Mouse (Mus musculus) heart, postnatal 0 days (tissue): ENCODE results near the gene Exoc3l2. TPM values are rescaled to one million over a fixed set of nuclear protein-coding genes. Genes with fewer than 3 reads are reported as not detected.

Experiments used
- ATAC-seq: fragments of 200-750 bp; cut with Nextera tagmentation; 2 replicates; pipeline ENCODE4 v1.8.0; 2017; ENCODE audit warnings: low read depth, moderate number of reproducible peaks, moderate library complexity; ENCODE audit not compliant: insufficient read depth
- DNase-seq: peaks from one replicate; pipeline ENCODE4 v3.0.0-alpha.2; 2016; ENCODE audit warnings: low spot score
- H3K27ac ChIP-seq: fragments of 300-500 bp; sonication (generic); 2 replicates; pipeline ENCODE4 v1.5.1; 2014; ENCODE audit warnings: low read depth, mild to moderate bottlenecking
- H3K27me3 ChIP-seq: fragments of 300-500 bp; sonication (generic); 2 replicates; pipeline ENCODE4 v1.6.1; 2014; ENCODE audit warnings: low read length, mixed read lengths; ENCODE audit not compliant: control insufficient read depth, insufficient read depth
- H3K36me3 ChIP-seq: fragments of 300-500 bp; sonication (generic); replicated peaks from 2 replicates; pipeline ENCODE4 v1.6.1; 2014; ENCODE audit warnings: low read length, mixed read lengths; ENCODE audit not compliant: control insufficient read depth, insufficient read depth
- H3K4me1 ChIP-seq: fragments of 300-500 bp; sonication (generic); 2 replicates; pipeline ENCODE4 v1.6.1; 2014; ENCODE audit warnings: antibody characterized with exemption; ENCODE audit not compliant: control insufficient read depth, insufficient read depth
- H3K4me2 ChIP-seq: fragments of 300-500 bp; sonication (generic); 2 replicates; pipeline ENCODE4 v1.6.1; 2014; ENCODE audit warnings: low read depth, mild to moderate bottlenecking, low read length, moderate library complexity
- H3K4me3 ChIP-seq: fragments of 300-500 bp; sonication (generic); 2 replicates; pipeline ENCODE4 v1.5.1; 2014; ENCODE audit warnings: low read depth, low read length
- H3K9ac ChIP-seq: fragments of 300-500 bp; sonication (generic); replicated peaks from 2 replicates; pipeline ENCODE4 v1.6.1; 2014; ENCODE audit warnings: low read depth, low read length, mixed read lengths
- H3K9me3 ChIP-seq: fragments of 300-500 bp; sonication (generic); replicated peaks from 2 replicates; pipeline ENCODE4 v1.6.1; 2016; ENCODE audit warnings: low read length; ENCODE audit not compliant: control insufficient read depth
- CTCF ChIP-seq: IDR thresholded peaks from 2 replicates; pipeline ENCODE4 v1.5.1; 2016; ENCODE audit warnings: antibody characterized with exemption, control low read depth, low read depth
- EP300 ChIP-seq: IDR thresholded peaks from 2 replicates; pipeline ENCODE4 v1.6.1; 2016; ENCODE audit warnings: antibody characterized with exemption, low read depth
- WGBS: fragments of 180-500 bp; shearing (Covaris S2); extraction: QIAGEN DNeasy Blood & Tissue Kit; methylation state at CpG from one replicate; pipeline ENCODE4 v1.1.7; 2014; 5-methylcytosine and 5-hydroxymethylcytosine counted together
- polyA plus RNA-seq: library from polyadenylated mRNA; unstranded; fragments of >200 nt; fragmentation: Nextera tagmentation; extraction: Ambion mirVana; gene quantifications from 2 replicates; pipeline ENCODE4 v1.2.1, GENCODE M21; 2015
- total RNA-seq: library from RNA; depleted of rRNA; stranded (reverse); fragments of >200 nt; gene quantifications from 2 replicates; pipeline ENCODE4 v1.2.3, GENCODE M21; 2014; ENCODE audit warnings: low replicate concordance

Gene Exoc3l2
- total and polyA plus RNA-seq, 2 experiments from 2014 or later: 0.49 to 1.9 TPM

- H3K36me3 ChIP-seq: peaks cover 98% of the 10 kb centered on the region
These were observed 32.7 kb upstream of the Exoc3l2 start for GRCm38 (mm10) chr7:19430402-19430801.

GRCm38 (mm10) chr7:19432475-19432874 is 30.7 kb upstream of the Exoc3l2 start:
- no peaks in the 10 kb centered on the region for H3K27me3 ChIP-seq
- WGBS: 91% methylated on average over 2 of the region's 2 CpGs
- H3K36me3 ChIP-seq: peaks cover 99% of the 10 kb centered on the region
- ATAC-seq: no peak
- H3K9me3 ChIP-seq: no peaks in the 10 kb centered on the region
- no peak for DNase-seq
- no peak overlapping the region for H3K4me3 ChIP-seq
- no peaks in the 10 kb centered on the region for H3K4me1 ChIP-seq
- H3K27ac ChIP-seq: no peak overlapping the region
- no peak overlapping the region for H3K9ac ChIP-seq
- peak; percentile 17; the same call in 1 of the 2 replicates for TF ChIP-seq CTCF
- TF ChIP-seq EP300: no peak
- H3K4me2 ChIP-seq: no peak overlapping the region

More at GRCm38 (mm10) chr7:19430402-19430801, 32.7 kb upstream of the Exoc3l2 start:
- WGBS: 80% methylated on average over 6 of the region's 6 CpGs
- H3K9me3 ChIP-seq: no peaks in the 10 kb centered on the region
- TF ChIP-seq EP300 (no peak), CTCF (no peak)
- ATAC-seq: no peak
- no peak for DNase-seq
- no peak overlapping the region for H3K4me2 ChIP-seq
- H3K9ac ChIP-seq: no peak overlapping the region
- H3K4me3 ChIP-seq: no peak overlapping the region
- H3K4me1 ChIP-seq: no peaks in the 10 kb centered on the region
- no peak overlapping the region for H3K27ac ChIP-seq
- no peaks in the 10 kb centered on the region for H3K27me3 ChIP-seq

DNA sequence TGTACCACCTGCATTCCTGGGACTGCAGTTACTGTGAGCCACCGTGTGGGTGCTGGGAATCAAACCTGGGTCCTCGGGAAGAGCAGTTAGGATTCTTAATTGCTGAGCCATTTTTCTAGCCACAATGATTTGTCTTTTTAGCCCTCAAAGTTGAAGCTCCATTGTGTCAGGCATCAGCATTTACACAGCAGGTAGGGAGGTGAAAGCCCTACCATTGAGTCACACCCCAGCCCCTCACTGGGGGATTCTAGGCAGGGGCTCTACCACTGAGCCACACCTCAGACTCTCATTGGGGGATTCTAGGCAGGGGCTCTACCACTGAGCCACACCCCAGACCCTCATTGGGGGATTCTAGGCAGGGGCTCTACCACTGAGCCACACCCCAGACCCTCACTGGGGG is 26.9 kb upstream of the Exoc3l2 start:
- no peak overlapping the region for H3K27ac ChIP-seq
- no peak overlapping the region for H3K9ac ChIP-seq
- no peaks in the 10 kb centered on the region for H3K27me3 ChIP-seq
- 100% methylated on average over 2 of the region's 2 CpGs for WGBS
- no peak overlapping the region for H3K4me3 ChIP-seq
- H3K4me1 ChIP-seq: no peaks in the 10 kb centered on the region
- DNase-seq (no peak), ATAC-seq (no peak)
- no peaks in the 10 kb centered on the region for H3K9me3 ChIP-seq
- no peak overlapping the region for H3K4me2 ChIP-seq
- H3K36me3 ChIP-seq: peaks cover 87% of the 10 kb centered on the region
- TF ChIP-seq EP300: no peak
- no peak for TF ChIP-seq CTCF

- 90% methylated on average over 9 of the region's 9 CpGs for WGBS
- peaks cover 86% of the 10 kb centered on the region for H3K36me3 ChIP-seq
- TF ChIP-seq EP300 (no peak), CTCF (no peak)
These were observed 26.1 kb upstream of the Exoc3l2 start for GRCm38 (mm10) chr7:19437048-19437447.

DNA sequence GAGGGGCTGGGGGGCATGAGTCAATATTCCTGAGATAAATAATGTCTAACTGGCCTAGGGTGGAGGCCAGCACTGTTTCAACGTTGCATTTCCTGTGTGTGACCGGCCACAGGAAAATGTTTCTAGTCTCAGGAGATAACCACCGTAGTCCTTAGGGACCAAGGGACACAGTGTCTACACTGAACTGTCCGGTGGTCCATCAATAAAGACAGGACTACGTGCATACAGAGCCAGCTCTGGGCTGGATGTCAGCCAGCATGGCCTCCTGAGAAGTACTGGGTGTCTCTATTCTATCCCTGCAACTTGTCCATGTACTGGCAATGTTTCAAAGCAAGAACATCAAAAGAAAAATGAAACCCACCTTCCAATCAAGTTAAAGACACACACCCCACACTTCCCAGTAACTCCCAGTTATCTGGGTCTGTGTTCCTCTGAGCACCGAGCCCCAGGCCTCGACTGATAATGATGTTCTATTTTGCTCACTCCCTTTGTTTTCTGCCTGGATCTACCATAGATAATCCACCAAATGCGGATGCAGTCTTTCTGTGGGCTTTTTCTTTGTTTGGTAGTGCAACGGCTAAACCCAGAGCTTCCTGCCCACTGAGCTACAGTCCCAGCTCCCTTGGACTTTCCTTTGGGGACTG is 21.6 kb upstream of the Exoc3l2 start:
- H3K36me3 ChIP-seq: peaks cover 59% of the 10 kb centered on the region
- ATAC-seq (peak; percentile 35; the same call in 1 of the 2 replicates), DNase-seq (no peak)
- no peaks in the 10 kb centered on the region for H3K9me3 ChIP-seq
- H3K4me3 ChIP-seq: no peak overlapping the region
- H3K27ac ChIP-seq: 0 out of 2 replicates have a peak overlapping the region, but pooled peaks have one; percentile 34
- H3K4me2 ChIP-seq: no peak overlapping the region
- no peak overlapping the region for H3K9ac ChIP-seq
- no peaks in the 10 kb centered on the region for H3K27me3 ChIP-seq
- 55% methylated on average over 9 of the region's 9 CpGs for WGBS
- no peak for TF ChIP-seq EP300
- no peaks in the 10 kb centered on the region for H3K4me1 ChIP-seq

More at GRCm38 (mm10) chr7:19437048-19437447, 26.1 kb upstream of the Exoc3l2 start:
- Histone ChIP-seq H3K4me1 (no peaks in the 10 kb centered on the region), H3K4me2 (no peak overlapping the region), H3K4me3 (no peak overlapping the region), H3K9ac (no peak overlapping the region), H3K27me3 (no peaks in the 10 kb centered on the region), H3K9me3 (no peaks in the 10 kb centered on the region), H3K27ac (no peak overlapping the region)
- ATAC-seq (no peak), DNase-seq (no peak)

DNA sequence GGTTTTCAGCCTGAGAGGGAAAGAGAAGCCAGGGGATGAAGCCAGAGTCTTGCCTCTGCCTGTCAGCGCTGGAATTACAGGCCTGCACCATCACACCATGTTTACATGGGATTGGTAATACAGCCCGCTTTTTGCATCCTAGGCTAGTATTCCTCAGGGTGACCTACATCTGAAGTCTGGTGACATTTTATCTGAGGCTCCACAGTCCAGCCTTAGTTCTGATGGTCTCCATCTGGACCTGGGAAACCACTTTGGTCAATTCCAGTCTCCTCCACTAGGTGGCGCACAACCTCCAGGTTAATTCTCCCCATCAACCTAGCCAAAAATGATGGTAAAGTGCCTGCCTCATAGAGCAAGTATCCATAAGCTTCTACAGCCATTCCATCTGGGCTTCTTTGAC is 19.8 kb upstream of the Exoc3l2 start:
- WGBS: 36% methylated on average over 3 of the region's 3 CpGs
- H3K27me3 ChIP-seq: no peaks in the 10 kb centered on the region
- H3K9ac ChIP-seq: no peak overlapping the region
- H3K4me2 ChIP-seq: no peak overlapping the region
- ATAC-seq: peak; percentile 69
- TF ChIP-seq EP300 (no peak), CTCF (peak; percentile 88)
- no peak overlapping the region for H3K4me3 ChIP-seq
- no peaks in the 10 kb centered on the region for H3K9me3 ChIP-seq
- H3K36me3 ChIP-seq: peaks cover 60% of the 10 kb centered on the region
- no peak overlapping the region for H3K27ac ChIP-seq
- DNase-seq: peak; percentile 61
- H3K4me1 ChIP-seq: no peaks in the 10 kb centered on the region
